Mouse (Mus musculus) intestine, embryonic 16.5 days (tissue): ENCODE results near the gene Casp9. TPM values are rescaled to one million over a fixed set of nuclear protein-coding genes. Genes with fewer than 3 reads are reported as not detected.

Source experiments
- ATAC-seq: fragments of 200-750 bp; cut with Nextera tagmentation; 2 replicates; pipeline ENCODE4 v1.8.0; 2017; ENCODE audit warnings: moderate TSS enrichment, moderate library complexity
- H3K27ac ChIP-seq: fragments of 300-500 bp; sonication (generic); 2 replicates; pipeline ENCODE4 v1.5.1; 2014; ENCODE audit warnings: mild to moderate bottlenecking, low read length
- H3K27me3 ChIP-seq: fragments of 300-500 bp; sonication (generic); replicated peaks from 2 replicates; pipeline ENCODE4 v1.6.1; 2014; ENCODE audit warnings: low read length, control low read depth, mixed read lengths; ENCODE audit not compliant: control insufficient read depth, insufficient read depth
- H3K36me3 ChIP-seq: fragments of 300-500 bp; sonication (generic); 2 replicates; pipeline ENCODE4 v1.6.1; 2014; ENCODE audit warnings: low read length, control low read depth; ENCODE audit not compliant: control insufficient read depth, insufficient read depth
- H3K4me1 ChIP-seq: fragments of 300-500 bp; sonication (generic); 2 replicates; pipeline ENCODE4 v1.6.1; 2014; ENCODE audit warnings: low read length, control low read depth, mixed read lengths; ENCODE audit not compliant: control insufficient read depth, insufficient read depth
- H3K4me2 ChIP-seq: fragments of 300-500 bp; sonication (generic); 2 replicates; pipeline ENCODE4 v1.6.1; 2014; ENCODE audit warnings: low read depth, low read length, control low read depth
- H3K4me3 ChIP-seq: fragments of 300-500 bp; sonication (generic); 2 replicates; pipeline ENCODE4 v1.5.1; 2014; ENCODE audit warnings: mild to moderate bottlenecking, low read length
- H3K9ac ChIP-seq: fragments of 300-500 bp; sonication (generic); 2 replicates; pipeline ENCODE4 v1.6.1; 2014; ENCODE audit warnings: low read depth, low read length
- H3K9me3 ChIP-seq: fragments of 300-500 bp; sonication (generic); 2 replicates; pipeline ENCODE4 v1.6.1; 2016; ENCODE audit warnings: low read length, control low read depth; ENCODE audit not compliant: control insufficient read depth
- WGBS: fragments of 180-500 bp; shearing (Covaris S2); extraction: QIAGEN DNeasy Blood & Tissue Kit; methylation state at CpG from one replicate; pipeline ENCODE4 v1.1.7; 2014; 5-methylcytosine and 5-hydroxymethylcytosine counted together
- polyA plus RNA-seq: library from polyadenylated mRNA; unstranded; fragments of >200 nt; fragmentation: Nextera tagmentation; extraction: Ambion mirVana; gene quantifications from 2 replicates; pipeline ENCODE4 v1.2.1, GENCODE M21; 2015

Gene Casp9
- polyA plus RNA-seq, 1 experiment from 2014 or later = 21.3 TPM

DNA sequence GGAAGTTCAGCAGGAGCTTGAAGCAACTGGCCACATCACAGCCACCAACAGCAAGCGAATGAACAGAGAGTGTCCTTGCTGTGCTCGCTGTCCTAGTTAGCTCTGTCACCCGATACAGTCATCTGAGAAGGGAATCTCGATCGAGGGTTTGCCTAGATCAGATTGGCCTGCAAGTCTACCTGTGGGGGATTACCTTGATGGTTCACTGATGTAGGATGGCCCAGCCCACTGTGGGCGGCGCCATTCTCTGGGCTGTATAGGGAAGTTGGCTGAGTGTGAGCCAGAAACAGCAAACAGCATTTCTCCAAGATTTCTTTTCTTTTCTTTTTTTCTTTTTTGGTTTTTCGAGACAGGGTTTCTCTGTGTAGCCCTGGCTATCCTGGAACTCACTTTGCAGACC, 71.1 kb downstream of the Casp9 start:
- Histone ChIP-seq H3K9ac (no peak overlapping the region), H3K27me3 (no peaks in the 10 kb centered on the region), H3K4me1 (peaks cover 68% of the 10 kb centered on the region), H3K27ac (no peak overlapping the region), H3K4me2 (no peak overlapping the region), H3K9me3 (0 out of 2 replicates have a peak, but pooled peaks cover 4% of the 10 kb centered on the region), H3K36me3 (peaks cover 12% of the 10 kb centered on the region), H3K4me3 (no peak overlapping the region)
- WGBS = 93% methylated on average over 8 of the region's 8 CpGs
- ATAC-seq = no peak

DNA sequence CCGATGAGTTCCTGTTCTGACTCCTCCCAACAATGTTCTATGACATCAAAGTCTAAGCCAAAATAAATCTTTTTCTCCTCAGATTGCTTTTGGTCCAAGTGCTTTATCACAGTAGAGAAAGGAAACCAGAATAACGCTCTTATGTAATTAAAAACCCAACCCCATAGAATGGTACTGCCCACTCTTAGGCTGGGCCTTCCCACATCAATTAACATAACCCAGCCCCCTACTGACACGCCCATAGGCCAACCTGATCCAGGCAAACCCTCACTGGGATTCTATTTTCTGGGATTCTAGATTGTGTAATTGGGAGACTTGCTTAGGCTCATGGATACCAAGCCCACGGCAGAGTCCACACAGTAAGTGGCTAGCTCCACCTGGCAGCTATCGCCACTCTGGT, 71.6 kb downstream of the Casp9 start:
- Histone ChIP-seq H3K9ac (no peak overlapping the region), H3K4me1 (peaks cover 69% of the 10 kb centered on the region), H3K27ac (no peak overlapping the region), H3K9me3 (0 out of 2 replicates have a peak, but pooled peaks cover 4% of the 10 kb centered on the region), H3K36me3 (peaks cover 8% of the 10 kb centered on the region), H3K4me3 (no peak overlapping the region), H3K27me3 (no peaks in the 10 kb centered on the region), H3K4me2 (no peak overlapping the region)
- no peak for ATAC-seq
- 91% methylated on average over 5 of the region's 5 CpGs for WGBS

Other genes starting within 250 kb of the Casp9 start
- 63.8 and 66.2 TPM in 2 replicates for gene Fblim1, start 187.5 kb upstream of the Casp9 start, polyA plus RNA-seq
- gene Tmem82, start 175.0 kb upstream of the Casp9 start, polyA plus RNA-seq = 31.7 and 36.4 TPM in 2 replicates
- 7.4 and 10.5 TPM in 2 replicates for gene Slc25a34, start 169.8 kb upstream of the Casp9 start, polyA plus RNA-seq
- 5.5 and 5.9 TPM in 2 replicates for gene Plekhm2, start 128.7 kb upstream of the Casp9 start, polyA plus RNA-seq
- gene Rsc1a1, start 108.0 kb upstream of the Casp9 start, polyA plus RNA-seq = not detected in 2 replicates
- 16.5 and 17.2 TPM in 2 replicates for gene Ddi2, start 70.2 kb upstream of the Casp9 start, polyA plus RNA-seq
- 65.6 and 72.2 TPM in 2 replicates for gene Agmat, start 46.9 kb upstream of the Casp9 start, polyA plus RNA-seq
- gene Dnajc16, start 2.7 kb upstream of the Casp9 start, polyA plus RNA-seq = 4.2 and 4.3 TPM in 2 replicates
- gene Cela2a, start 32.5 kb downstream of the Casp9 start, polyA plus RNA-seq = 455 and 890 TPM in 2 replicates
- 0.29 and 0.87 TPM in 2 replicates for gene Ctrc, start 52.7 kb downstream of the Casp9 start, polyA plus RNA-seq
- 140 and 163 TPM in 2 replicates for gene Efhd2, start 81.3 kb downstream of the Casp9 start, polyA plus RNA-seq
- gene Fhad1, start 221.5 kb downstream of the Casp9 start, polyA plus RNA-seq = 1.4 and 2.3 TPM in 2 replicates